Mouse (Mus musculus): Measurements from ENCODE around the gene Aldh18a1. TPM values are rescaled to one million over a fixed set of nuclear protein-coding genes. Genes with fewer than 3 reads are reported as not detected.
A peak's percentile ranks its signal among the peaks of the same experiment; 100 is the strongest.
"Not testable (repeated sequence)": the region's sequence is repeated elsewhere in the genome, so short reads cannot be mapped to it uniquely, and the experiment has no call there.

The Aldh18a1 gene
- polyA plus RNA-seq, 1 experiment from 2014 or later: 76.2 TPM

- Histone ChIP-seq H3K4me1 (replicated peaks) (peaks cover 7% of the 10 kb centered on the region; the same call in 1 of the 2 replicates), H3K9me3 (no peaks in the 10 kb centered on the region), H3K27me3 (no peaks in the 10 kb centered on the region), H3K4me3 (replicated peaks) (no peak overlapping the region), H3K36me3 (peaks cover 79% of the 10 kb centered on the region), H3K4me2 (replicated peaks) (no peak overlapping the region), H3K9ac (replicated peaks) (no peak overlapping the region), H3K27ac (no peak overlapping the region)
- ATAC-seq: no peak
- WGBS: 91% methylated on average over 2 of the region's 2 CpGs
Observed at GRCm38 (mm10) chr19:40580902-40581301, 7.4 kb downstream of the Aldh18a1 start.

GRCm38 (mm10) chr19:40575438-40575837 lies 12.8 kb downstream of the Aldh18a1 start:
- Histone ChIP-seq H3K4me3 (replicated peaks) (no peak overlapping the region), H3K9me3 (peaks cover 5% of the 10 kb centered on the region; the same call in 1 of the 2 replicates), H3K4me2 (replicated peaks) (no peak overlapping the region), H3K36me3 (peaks cover 94% of the 10 kb centered on the region), H3K9ac (replicated peaks) (no peak overlapping the region), H3K27ac (no peak overlapping the region), H3K4me1 (replicated peaks) (no peaks in the 10 kb centered on the region), H3K27me3 (no peaks in the 10 kb centered on the region)
- 90% methylated on average over 5 of the region's 5 CpGs for WGBS
- no peak for ATAC-seq

DNA sequence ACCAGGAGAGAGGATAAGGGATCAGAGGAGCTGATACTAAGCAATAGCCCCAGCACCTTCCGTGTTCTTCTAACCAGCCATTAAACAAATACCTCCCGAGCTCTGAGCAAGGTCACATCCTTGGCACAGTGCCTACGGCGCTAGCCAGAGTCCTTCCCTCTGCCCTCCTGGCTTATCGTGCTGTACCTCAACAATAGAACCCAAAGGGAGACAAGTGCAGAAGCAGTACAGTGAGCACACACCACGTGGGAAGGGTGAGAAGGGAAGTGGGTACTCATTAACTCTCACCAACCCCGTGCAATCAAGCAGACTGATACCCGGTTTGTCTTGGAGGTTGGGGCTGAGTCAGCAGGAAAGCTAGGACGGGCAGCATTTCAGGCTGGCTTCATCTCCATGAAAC lies 17.5 kb downstream of the Aldh18a1 start:
- no peak overlapping the region for H3K27ac ChIP-seq
- H3K36me3 ChIP-seq: peaks cover 100% of the 10 kb centered on the region
- no peaks in the 10 kb centered on the region for H3K4me1 ChIP-seq (replicated peaks)
- H3K9me3 ChIP-seq: peaks cover 12% of the 10 kb centered on the region; the same call in 1 of the 2 replicates
- H3K9ac ChIP-seq (replicated peaks): no peak overlapping the region
- no peak for ATAC-seq
- WGBS: 94% methylated on average over 9 of the region's 9 CpGs
- no peak overlapping the region for H3K4me2 ChIP-seq (replicated peaks)
- no peaks in the 10 kb centered on the region for H3K27me3 ChIP-seq
- no peak overlapping the region for H3K4me3 ChIP-seq (replicated peaks)

GRCm38 (mm10) chr19:40567616-40568015 lies 20.6 kb downstream of the Aldh18a1 start:
- no peak for ATAC-seq
- no peaks in the 10 kb centered on the region for H3K27me3 ChIP-seq
- H3K9ac ChIP-seq (replicated peaks): no peak overlapping the region
- H3K27ac ChIP-seq: no peak overlapping the region
- no peak overlapping the region for H3K4me2 ChIP-seq (replicated peaks)
- WGBS: 85% methylated on average over 3 of the region's 3 CpGs
- peaks cover 12% of the 10 kb centered on the region; the same call in 1 of the 2 replicates for H3K9me3 ChIP-seq
- H3K4me3 ChIP-seq (replicated peaks): no peak overlapping the region
- no peaks in the 10 kb centered on the region for H3K4me1 ChIP-seq (replicated peaks)
- H3K36me3 ChIP-seq: peaks cover 99% of the 10 kb centered on the region

GRCm38 (mm10) chr19:40563880-40564645 lies 24.2 kb downstream of the Aldh18a1 start:
- Histone ChIP-seq H3K4me1 (replicated peaks) (no peaks in the 10 kb centered on the region), H3K27me3 (no peaks in the 10 kb centered on the region), H3K4me3 (replicated peaks) (no peak overlapping the region), H3K9ac (replicated peaks) (no peak overlapping the region), H3K36me3 (peaks cover 74% of the 10 kb centered on the region), H3K9me3 (no peaks in the 10 kb centered on the region), H3K27ac (no peak overlapping the region), H3K4me2 (replicated peaks) (no peak overlapping the region)
- no peak for ATAC-seq
- 87% methylated on average over 10 of the region's 10 CpGs for WGBS

- H3K27me3 ChIP-seq; H3K4me2 ChIP-seq (replicated peaks); H3K9me3 ChIP-seq; H3K9ac ChIP-seq (replicated peaks); H3K4me1 ChIP-seq (replicated peaks); H3K4me3 ChIP-seq (replicated peaks); H3K27ac ChIP-seq: not testable (repeated sequence)
- 68% methylated on average over 13 of the region's 31 CpGs for WGBS
- peak; percentile 72; the same call in 1 of the 2 replicates for ATAC-seq
- peaks cover 69% of the 10 kb centered on the region for H3K36me3 ChIP-seq
Observed at GRCm38 (mm10) chr19:40561521-40561920, 26.7 kb downstream of the Aldh18a1 start.

DNA sequence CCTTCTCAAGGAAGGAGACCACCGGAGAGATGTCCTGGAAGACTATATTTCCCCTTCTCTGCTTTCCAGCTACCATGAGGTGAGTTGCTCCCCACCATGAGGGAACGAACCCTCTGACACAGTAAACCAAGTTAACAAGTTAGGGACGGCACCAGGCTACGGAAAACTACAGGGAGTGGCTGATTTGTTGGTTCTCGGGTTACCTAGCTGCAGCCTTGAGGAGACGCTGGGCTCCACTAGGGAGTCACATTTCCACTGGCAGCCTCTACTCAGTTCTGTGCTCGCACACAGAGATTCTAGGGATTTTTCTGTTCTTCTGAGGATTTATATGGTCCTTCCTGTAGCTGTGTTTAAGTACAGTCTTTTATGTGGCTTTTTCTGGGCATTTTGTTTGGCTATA lies 32.2 kb downstream of the Aldh18a1 start:
- H3K9ac ChIP-seq (replicated peaks): no peak overlapping the region
- H3K9me3 ChIP-seq: no peaks in the 10 kb centered on the region
- no peaks in the 10 kb centered on the region for H3K27me3 ChIP-seq
- no peak for ATAC-seq
- 95% methylated on average over 7 of the region's 7 CpGs for WGBS
- no peak overlapping the region for H3K4me3 ChIP-seq (replicated peaks)
- no peak overlapping the region for H3K27ac ChIP-seq
- peaks cover 73% of the 10 kb centered on the region for H3K36me3 ChIP-seq
- no peak overlapping the region for H3K4me2 ChIP-seq (replicated peaks)
- no peaks in the 10 kb centered on the region for H3K4me1 ChIP-seq (replicated peaks)

- H3K27ac ChIP-seq: no peak overlapping the region
- H3K4me2 ChIP-seq (replicated peaks): no peak overlapping the region
- 95% methylated on average over 8 of the region's 8 CpGs for WGBS
- H3K36me3 ChIP-seq: peaks cover 82% of the 10 kb centered on the region
- H3K4me1 ChIP-seq (replicated peaks): no peaks in the 10 kb centered on the region
- no peak for ATAC-seq
- no peaks in the 10 kb centered on the region for H3K27me3 ChIP-seq
- no peaks in the 10 kb centered on the region for H3K9me3 ChIP-seq
- no peak overlapping the region for H3K4me3 ChIP-seq (replicated peaks)
- H3K9ac ChIP-seq (replicated peaks): no peak overlapping the region
Observed at GRCm38 (mm10) chr19:40555136-40555535, 33.1 kb downstream of the Aldh18a1 start.

DNA sequence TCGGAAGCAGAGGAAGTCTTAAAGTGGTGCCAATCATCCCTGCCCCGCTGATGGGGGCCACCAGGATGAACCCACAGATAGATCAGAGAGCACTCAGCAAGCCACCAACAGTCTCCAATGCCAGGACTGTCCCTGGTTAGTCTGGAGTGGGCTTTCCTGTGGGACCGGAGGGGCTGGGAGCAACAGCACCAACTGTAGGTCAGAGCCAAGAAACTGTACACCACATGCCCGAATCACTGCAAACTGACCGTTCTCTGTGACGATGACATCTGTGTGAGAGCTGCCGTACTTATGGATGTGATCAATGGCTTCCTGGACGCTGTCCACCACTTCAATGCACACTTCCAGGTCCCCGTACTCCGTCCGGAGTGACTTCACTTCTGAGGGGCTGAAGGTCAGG lies 33.9 kb downstream of the Aldh18a1 start:
- Histone ChIP-seq H3K36me3 (peaks cover 84% of the 10 kb centered on the region), H3K4me2 (replicated peaks) (no peak overlapping the region), H3K4me3 (replicated peaks) (no peak overlapping the region), H3K27ac (no peak overlapping the region), H3K9me3 (no peaks in the 10 kb centered on the region), H3K27me3 (no peaks in the 10 kb centered on the region), H3K4me1 (replicated peaks) (peaks cover 6% of the 10 kb centered on the region; the same call in 1 of the 2 replicates), H3K9ac (replicated peaks) (no peak overlapping the region)
- WGBS: 96% methylated on average over 11 of the region's 11 CpGs
- ATAC-seq: no peak

GRCm38 (mm10) chr19:40553849-40554248 lies 34.4 kb downstream of the Aldh18a1 start:
- ATAC-seq: no peak
- Histone ChIP-seq H3K4me1 (replicated peaks) (peaks cover 9% of the 10 kb centered on the region; the same call in 1 of the 2 replicates), H3K27me3 (no peaks in the 10 kb centered on the region), H3K9me3 (no peaks in the 10 kb centered on the region), H3K27ac (no peak overlapping the region), H3K4me2 (replicated peaks) (no peak overlapping the region), H3K9ac (replicated peaks) (no peak overlapping the region), H3K4me3 (replicated peaks) (no peak overlapping the region), H3K36me3 (peaks cover 87% of the 10 kb centered on the region)
- 94% methylated on average over 6 of the region's 6 CpGs for WGBS

- no peak overlapping the region for H3K9ac ChIP-seq (replicated peaks)
- H3K36me3 ChIP-seq: peaks cover 84% of the 10 kb centered on the region
- no peak overlapping the region for H3K4me3 ChIP-seq (replicated peaks)
- H3K9me3 ChIP-seq: no peaks in the 10 kb centered on the region
- ATAC-seq: no peak
- peaks cover 12% of the 10 kb centered on the region; the same call in 1 of the 2 replicates for H3K4me1 ChIP-seq (replicated peaks)
- H3K4me2 ChIP-seq (replicated peaks): no peak overlapping the region
- WGBS: 93% methylated on average over 14 of the region's 14 CpGs
- no peak overlapping the region for H3K27ac ChIP-seq
- H3K27me3 ChIP-seq: no peaks in the 10 kb centered on the region
Observed at GRCm38 (mm10) chr19:40553014-40553789, 35.1 kb downstream of the Aldh18a1 start.

DNA sequence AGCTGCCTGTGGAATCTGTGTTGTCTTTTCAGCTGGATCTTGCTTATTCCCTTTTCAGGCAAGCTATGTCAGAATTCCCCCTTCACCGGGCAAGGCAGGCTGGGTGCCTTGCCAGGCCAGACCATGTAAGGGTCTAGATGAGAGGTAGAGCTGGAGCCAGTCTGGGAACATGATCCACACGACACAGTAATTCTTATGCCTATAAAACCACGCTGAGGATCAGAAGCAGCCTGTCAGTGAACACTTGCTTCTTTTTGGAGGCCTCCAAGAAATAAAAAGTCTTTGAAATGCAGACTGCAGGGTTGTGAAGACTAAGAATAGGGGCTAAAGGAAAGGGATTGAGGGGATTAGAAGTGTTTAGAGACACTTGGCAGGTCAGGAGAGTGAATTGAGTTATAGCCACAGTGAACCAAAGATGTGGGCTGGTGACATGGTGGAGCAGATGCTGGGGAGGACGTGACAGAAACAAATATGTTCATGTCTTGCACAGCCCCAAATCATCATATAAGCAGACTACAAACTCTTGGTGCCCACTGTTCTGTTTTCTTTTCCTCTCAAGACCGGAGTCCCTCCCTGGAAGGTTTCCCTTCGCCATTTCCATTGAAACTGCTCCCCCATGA lies 38.6 kb downstream of the Aldh18a1 start:
- H3K9me3 ChIP-seq: no peaks in the 10 kb centered on the region
- 0 out of 2 replicates have a peak, but pooled peaks cover 5% of the 10 kb centered on the region for H3K27me3 ChIP-seq
- H3K27ac ChIP-seq: no peak overlapping the region
- no peak overlapping the region for H3K9ac ChIP-seq (replicated peaks)
- ATAC-seq: no peak
- no peak overlapping the region for H3K4me2 ChIP-seq (replicated peaks)
- H3K4me1 ChIP-seq (replicated peaks): peaks cover 12% of the 10 kb centered on the region; the same call in 1 of the 2 replicates
- peaks cover 48% of the 10 kb centered on the region for H3K36me3 ChIP-seq
- 30% methylated on average over 6 of the region's 6 CpGs for WGBS
- no peak overlapping the region for H3K4me3 ChIP-seq (replicated peaks)

All from midbrain, embryonic 13.5 days (tissue).